Mouse (Mus musculus) small intestine, adult 2 months (tissue): ENCODE results near the gene Eif4e1b. TPM values are rescaled to one million over a fixed set of nuclear protein-coding genes. Genes with fewer than 3 reads are reported as not detected.

Source experiments
- H3K27ac ChIP-seq: fragments of 200-500 bp; 2 replicates; pipeline ENCODE4 v1.5.1; 2012; ENCODE audit warnings: low read depth, low read length, control low read depth, inconsistent platforms; ENCODE audit not compliant: insufficient read depth
- H3K27me3 ChIP-seq: fragments of 200-500 bp; 2 replicates; pipeline ENCODE4 v1.6.1; 2012; ENCODE audit warnings: mild to moderate bottlenecking, moderate library complexity, low read length, inconsistent platforms; ENCODE audit not compliant: control insufficient read depth, insufficient read depth
- H3K36me3 ChIP-seq: fragments of 200-500 bp; 2 replicates; pipeline ENCODE4 v1.6.1; 2012; ENCODE audit warnings: mild to moderate bottlenecking, low read length, control low read depth, inconsistent platforms; ENCODE audit not compliant: control insufficient read depth, insufficient read depth
- H3K4me1 ChIP-seq: fragments of 200-500 bp; 2 replicates; pipeline ENCODE4 v1.6.1; 2012; ENCODE audit warnings: low read length, inconsistent platforms, mixed read lengths; ENCODE audit not compliant: control insufficient read depth, insufficient read depth, insufficient read length
- H3K4me3 ChIP-seq: fragments of 200-500 bp; 2 replicates; pipeline ENCODE4 v1.5.1; 2012; ENCODE audit warnings: low read depth, mild to moderate bottlenecking, control low read depth, inconsistent platforms, low read length, moderate library complexity
- CTCF ChIP-seq: fragments of 200-500 bp; IDR thresholded peaks from 2 replicates; pipeline ENCODE4 v1.5.1; 2012; ENCODE audit warnings: low read depth, mild to moderate bottlenecking, control low read depth, inconsistent platforms, low read length, moderate library complexity, mixed read lengths; ENCODE audit not compliant: insufficient replicate concordance, insufficient read length; ENCODE audit errors: extremely low read depth
- POLR2A ChIP-seq: fragments of 200-500 bp; IDR thresholded peaks from 2 replicates; pipeline ENCODE4 v1.6.1; 2012; ENCODE audit warnings: low read depth, mild to moderate bottlenecking, control low read depth, inconsistent platforms, low read length, moderate library complexity
- WGBS: fragments of 180-500 bp; shearing (Covaris S2); methylation state at CpG from one replicate; pipeline ENCODE4 v1.1.7; 2018; 5-methylcytosine and 5-hydroxymethylcytosine counted together
- polyA plus RNA-seq: library from polyadenylated mRNA; depleted of rRNA; stranded (reverse); fragments of >200 nt; gene quantifications from 2 replicates; pipeline ENCODE4 v1.2.3, GENCODE M21; 2012

Eif4e1b gene
- polyA plus RNA-seq, 1 experiment: not detected

- Histone ChIP-seq H3K27ac (no peak overlapping the region), H3K27me3 (no peaks in the 10 kb centered on the region), H3K4me3 (no peak overlapping the region), H3K36me3 (no peaks in the 10 kb centered on the region), H3K4me1 (peaks cover 3% of the 10 kb centered on the region; the same call in 1 of the 2 replicates)
- TF ChIP-seq CTCF (no peak), POLR2A (no peak)
- WGBS: 45% methylated on average over 16 of the region's 16 CpGs
These were observed 10.3 kb downstream of the Eif4e1b start for GRCm38 (mm10) chr13:54794002-54794577.

- Histone ChIP-seq H3K27ac (no peak overlapping the region), H3K36me3 (no peaks in the 10 kb centered on the region), H3K27me3 (no peaks in the 10 kb centered on the region), H3K4me3 (no peak overlapping the region), H3K4me1 (peaks cover 3% of the 10 kb centered on the region; the same call in 1 of the 2 replicates)
- 60% methylated on average over 5 of the region's 5 CpGs for WGBS
- TF ChIP-seq CTCF (no peak), POLR2A (no peak)
These were observed 11.0 kb downstream of the Eif4e1b start for GRCm38 (mm10) chr13:54794843-54795242.

GRCm38 (mm10) chr13:54797356-54797755 lies 13.6 kb downstream of the Eif4e1b start:
- Histone ChIP-seq H3K27ac (no peak overlapping the region), H3K4me3 (no peak overlapping the region), H3K27me3 (no peaks in the 10 kb centered on the region), H3K36me3 (no peaks in the 10 kb centered on the region), H3K4me1 (no peaks in the 10 kb centered on the region)
- TF ChIP-seq POLR2A (no peak), CTCF (peak; percentile 51; the same call in 1 of the 2 replicates)
- 45% methylated on average over 4 of the region's 4 CpGs for WGBS

DNA sequence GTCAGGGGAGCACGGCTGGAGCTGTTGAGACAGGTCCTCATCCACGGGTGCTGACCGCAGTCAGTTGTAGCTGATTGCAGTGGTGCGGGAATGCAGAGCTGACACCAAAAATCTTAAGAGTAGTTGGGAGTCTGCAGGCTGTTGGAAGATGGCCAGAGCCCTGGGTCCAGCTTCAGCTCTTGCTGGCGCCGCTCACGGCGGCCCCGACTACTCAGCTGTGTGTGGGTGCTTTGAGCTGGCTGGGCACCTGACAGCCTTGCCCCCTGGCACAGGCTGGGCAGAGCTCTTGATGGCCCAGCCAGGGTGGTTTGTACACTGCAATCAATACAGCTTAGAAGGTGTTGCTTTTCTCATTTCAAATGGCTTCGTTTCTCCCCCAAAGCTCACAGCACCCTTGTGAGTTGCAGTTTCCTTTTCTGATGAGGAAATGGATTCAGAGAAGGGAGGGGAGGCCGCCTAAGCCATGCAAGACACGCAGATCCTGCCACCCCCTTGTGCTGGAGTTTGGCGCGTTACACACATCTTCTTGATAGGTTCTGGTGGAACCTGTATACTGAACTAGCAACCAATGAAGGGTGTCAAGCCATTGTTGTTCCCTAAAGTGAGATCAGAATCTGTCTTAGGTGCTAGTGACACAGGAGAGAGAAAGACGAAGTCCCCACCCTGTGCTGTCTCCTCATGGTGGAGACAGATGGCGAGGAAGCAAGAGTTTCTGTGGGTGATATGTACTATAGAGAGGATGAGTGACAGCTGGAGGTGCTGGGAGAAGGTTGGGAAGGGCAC lies 14.3 kb downstream of the Eif4e1b start:
- Histone ChIP-seq H3K4me3 (no peak overlapping the region), H3K27me3 (no peaks in the 10 kb centered on the region), H3K36me3 (no peaks in the 10 kb centered on the region), H3K27ac (no peak overlapping the region), H3K4me1 (no peaks in the 10 kb centered on the region)
- 75% methylated on average over 16 of the region's 16 CpGs for WGBS
- TF ChIP-seq CTCF (no peak), POLR2A (no peak)

DNA sequence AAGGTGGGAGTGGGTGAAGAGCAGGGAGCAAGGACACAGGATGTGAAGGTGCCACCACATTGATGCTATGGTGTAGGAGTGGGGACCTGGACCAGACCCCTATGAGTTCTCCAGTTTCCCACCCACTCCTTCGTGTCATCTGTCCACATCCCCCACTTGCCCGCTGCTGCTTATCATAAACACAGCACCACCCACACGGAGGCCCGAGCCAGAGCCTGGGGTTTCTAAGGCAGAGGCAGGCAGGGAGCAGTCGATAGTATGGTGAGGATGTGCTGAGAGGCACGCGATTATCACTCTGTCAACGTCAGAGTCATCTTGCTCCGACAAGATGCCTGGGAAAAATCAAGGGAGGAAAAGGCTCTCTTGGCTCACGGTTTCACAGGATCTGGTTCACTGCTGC lies 14.9 kb downstream of the Eif4e1b start:
- Histone ChIP-seq H3K4me1 (no peaks in the 10 kb centered on the region), H3K27ac (no peak overlapping the region), H3K27me3 (no peaks in the 10 kb centered on the region), H3K4me3 (no peak overlapping the region), H3K36me3 (no peaks in the 10 kb centered on the region)
- 61% methylated on average over 10 of the region's 10 CpGs for WGBS
- TF ChIP-seq POLR2A (no peak), CTCF (no peak)

DNA sequence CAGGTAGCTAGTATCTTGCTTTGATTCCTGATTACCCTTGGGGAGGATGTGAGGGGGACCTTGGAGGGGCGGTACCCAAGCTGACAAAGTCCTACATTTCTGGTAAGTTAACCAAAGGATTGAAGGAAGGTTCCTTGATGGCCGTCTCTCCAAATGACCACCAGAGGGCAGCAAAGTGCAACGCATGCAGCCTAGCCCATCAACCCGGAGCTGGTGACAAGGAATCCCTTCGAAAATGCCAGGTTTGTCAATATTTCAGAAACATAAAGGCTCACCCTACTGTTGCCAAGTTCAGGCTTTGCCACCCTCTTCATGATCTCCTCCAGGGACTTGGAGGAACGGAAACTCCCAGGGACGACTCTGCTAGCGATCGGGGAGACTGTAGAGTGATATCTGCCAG lies 15.9 kb downstream of the Eif4e1b start:
- no peak overlapping the region for H3K4me3 ChIP-seq
- no peaks in the 10 kb centered on the region for H3K27me3 ChIP-seq
- TF ChIP-seq POLR2A: no peak
- peak; percentile 99 for TF ChIP-seq CTCF
- no peaks in the 10 kb centered on the region for H3K4me1 ChIP-seq
- no peak overlapping the region for H3K27ac ChIP-seq
- no peaks in the 10 kb centered on the region for H3K36me3 ChIP-seq
- 17% methylated on average over 9 of the region's 9 CpGs for WGBS

GRCm38 (mm10) chr13:54800206-54800605 lies 16.4 kb downstream of the Eif4e1b start:
- WGBS: 14% methylated on average over 4 of the region's 4 CpGs
- Histone ChIP-seq H3K4me3 (no peak overlapping the region), H3K4me1 (no peaks in the 10 kb centered on the region), H3K27me3 (no peaks in the 10 kb centered on the region), H3K36me3 (no peaks in the 10 kb centered on the region), H3K27ac (no peak overlapping the region)
- TF ChIP-seq CTCF: no peak
